Mouse (Mus musculus) liver, postnatal 0 days (tissue): ENCODE measurements around the gene H2-Q6. TPM values are rescaled to one million over a fixed set of nuclear protein-coding genes. Genes with fewer than 3 reads are reported as not detected.
"Not testable (repeated sequence)": the region's sequence is repeated elsewhere in the genome, so short reads cannot be mapped to it uniquely, and the experiment has no call there.

Experiments
- ATAC-seq: fragments of 200-750 bp; cut with Nextera tagmentation; 2 replicates; pipeline ENCODE4 v1.8.0; 2017; ENCODE audit warnings: mild to moderate bottlenecking, moderate library complexity
- DNase-seq: peaks from one replicate; pipeline ENCODE4 v3.0.0-alpha.2; 2016
- H3K27ac ChIP-seq: fragments of 300-500 bp; sonication (generic); 2 replicates; pipeline ENCODE4 v1.5.1; 2014; ENCODE audit warnings: antibody characterized with exemption, moderate library complexity, mild to moderate bottlenecking, low read depth
- H3K27me3 ChIP-seq: fragments of 300-500 bp; sonication (generic); 2 replicates; pipeline ENCODE4 v1.6.1; 2014; ENCODE audit warnings: low read length, control low read depth, mixed read lengths; ENCODE audit not compliant: insufficient read depth
- H3K36me3 ChIP-seq: fragments of 300-500 bp; sonication (generic); replicated peaks from 2 replicates; pipeline ENCODE4 v1.6.1; 2014; ENCODE audit warnings: mild to moderate bottlenecking, control low read depth, low read length, moderate library complexity, mixed read lengths; ENCODE audit not compliant: insufficient read depth
- H3K4me1 ChIP-seq: fragments of 300-500 bp; sonication (generic); 2 replicates; pipeline ENCODE4 v1.6.1; 2014; ENCODE audit warnings: antibody characterized with exemption, mild to moderate bottlenecking, control low read depth; ENCODE audit not compliant: insufficient read depth
- H3K4me2 ChIP-seq: fragments of 300-500 bp; sonication (generic); 2 replicates; pipeline ENCODE4 v1.6.1; 2014; ENCODE audit warnings: low read depth, mild to moderate bottlenecking, low read length, moderate library complexity, mixed read lengths
- H3K4me3 ChIP-seq: fragments of 300-500 bp; sonication (generic); 2 replicates; pipeline ENCODE4 v1.5.1; 2014; ENCODE audit warnings: low read depth, low read length
- H3K9ac ChIP-seq: fragments of 300-500 bp; sonication (generic); replicated peaks from 2 replicates; pipeline ENCODE4 v1.6.1; 2014; ENCODE audit warnings: mild to moderate bottlenecking, moderate library complexity
- H3K9me3 ChIP-seq: fragments of 300-500 bp; sonication (generic); 2 replicates; pipeline ENCODE4 v1.6.1; 2016; ENCODE audit warnings: mild to moderate bottlenecking, control low read depth, low read length, mixed read lengths
- CTCF ChIP-seq: sonication (generic); IDR thresholded peaks from 2 replicates; pipeline ENCODE4 v1.5.1; 2016; ENCODE audit warnings: antibody characterized with exemption, low read depth
- EP300 ChIP-seq: IDR thresholded peaks from 2 replicates; pipeline ENCODE4 v1.6.1; 2016; ENCODE audit warnings: antibody characterized with exemption, low read depth, mild to moderate bottlenecking
- WGBS: fragments of 180-500 bp; shearing (Covaris S2); extraction: QIAGEN DNeasy Blood & Tissue Kit; methylation state at CpG from one replicate; pipeline ENCODE4 v1.1.7; 2014; ENCODE audit not compliant: insufficient replicate concordance; 5-methylcytosine and 5-hydroxymethylcytosine counted together
- polyA plus RNA-seq: library from polyadenylated mRNA; unstranded; fragments of >200 nt; fragmentation: Nextera tagmentation; extraction: Ambion mirVana; gene quantifications from 2 replicates; pipeline ENCODE4 v1.2.1, GENCODE M21; 2015

The H2-Q6 gene
- polyA plus RNA-seq: 3.7 TPM in 2 replicates

- not testable (repeated sequence) for H3K4me1 ChIP-seq, H3K27ac ChIP-seq, H3K36me3 ChIP-seq, H3K9me3 ChIP-seq
- peak within 1 kb of the TSS; percentile 40 for H3K4me3 ChIP-seq
- H3K4me2 ChIP-seq: peak within 1 kb of the TSS; percentile 67
- DNase-seq: peak; percentile 81
- peak within 1 kb of the TSS; percentile 46; the same call in 1 of the 2 replicates for H3K9ac ChIP-seq
- H3K27me3 ChIP-seq: peaks cover 12% of the 10 kb centered on the region
- 2% methylated on average over 51 of the region's 66 CpGs for WGBS
- ATAC-seq: peak; percentile 96
Measured at GRCm38 (mm10) chr17:35424624-35425416, at the start of gene H2-Q6. TSS of gene H2-Q6 (plus strand) at chr17:35424850.

GRCm38 (mm10) chr17:35379369-35379728, 45.3 kb upstream of the H2-Q6 start, which contains the start of gene H2-Q4:
TSS of gene H2-Q4 (plus strand) at chr17:35379617.
- Histone ChIP-seq H3K36me3 (no peaks in the 10 kb centered on the region), H3K27ac (peak within 1 kb of the TSS; percentile 68), H3K9me3 (no peaks in the 10 kb centered on the region), H3K27me3 (no peaks in the 10 kb centered on the region), H3K9ac (peak within 1 kb of the TSS; percentile 63), H3K4me3 (peak within 1 kb of the TSS; percentile 62), H3K4me2 (peak within 1 kb of the TSS; percentile 73), H3K4me1 (0 out of 2 replicates have a peak, but pooled peaks cover 3% of the 10 kb centered on the region)
- DNase-seq: peak; percentile 90
- WGBS: under 1% methylated on average over 16 of the region's 16 CpGs
- peak; percentile 96 for ATAC-seq
- TF ChIP-seq CTCF (no peak), EP300 (no peak)

GRCm38 (mm10) chr17:35379729-35380451, 44.8 kb upstream of the H2-Q6 start:
- Histone ChIP-seq H3K9me3 (no peaks in the 10 kb centered on the region), H3K36me3 (no peaks in the 10 kb centered on the region), H3K27ac (peak overlapping the region; percentile 68), H3K9ac (peak overlapping the region; percentile 63), H3K27me3 (no peaks in the 10 kb centered on the region), H3K4me3 (peak overlapping the region; percentile 62), H3K4me2 (peak overlapping the region; percentile 73), H3K4me1 (0 out of 2 replicates have a peak, but pooled peaks cover 3% of the 10 kb centered on the region)
- TF ChIP-seq CTCF (no peak), EP300 (no peak)
- ATAC-seq (peak; percentile 62), DNase-seq (peak; percentile 75)
- 2% methylated on average over 60 of the region's 70 CpGs for WGBS

- H3K4me1 ChIP-seq, H3K27ac ChIP-seq, H3K9me3 ChIP-seq, H3K4me2 ChIP-seq, H3K4me3 ChIP-seq, H3K27me3 ChIP-seq, ATAC-seq, H3K36me3 ChIP-seq, H3K9ac ChIP-seq: not testable (repeated sequence)
- peak; percentile 66 for TF ChIP-seq CTCF
- 13% methylated on average over 7 of the region's 7 CpGs for WGBS
- peak; percentile 59 for DNase-seq
Measured at GRCm38 (mm10) chr17:35389796-35390195, 34.9 kb upstream of the H2-Q6 start.

- not testable (repeated sequence) for H3K9ac ChIP-seq, ATAC-seq, DNase-seq, H3K4me3 ChIP-seq, H3K36me3 ChIP-seq, H3K27me3 ChIP-seq, H3K27ac ChIP-seq, H3K9me3 ChIP-seq, H3K4me2 ChIP-seq, H3K4me1 ChIP-seq
- WGBS: 51% methylated on average over 2 of the region's 2 CpGs
Measured at GRCm38 (mm10) chr17:35392671-35393070, 32.0 kb upstream of the H2-Q6 start.

- H3K4me1 ChIP-seq, H3K27me3 ChIP-seq, H3K9ac ChIP-seq, H3K27ac ChIP-seq, H3K9me3 ChIP-seq, DNase-seq, H3K36me3 ChIP-seq: not testable (repeated sequence)
- peak overlapping the region; percentile 24; the same call in 1 of the 2 replicates for H3K4me3 ChIP-seq
- peak; percentile 97 for ATAC-seq
- H3K4me2 ChIP-seq: peak overlapping the region; percentile 53
- 4% methylated on average over 46 of the region's 75 CpGs for WGBS
Measured at GRCm38 (mm10) chr17:35393864-35394800, 30.5 kb upstream of the H2-Q6 start.

- not testable (repeated sequence) for H3K4me2 ChIP-seq, H3K9me3 ChIP-seq, H3K27me3 ChIP-seq, H3K4me3 ChIP-seq, H3K36me3 ChIP-seq, H3K4me1 ChIP-seq, H3K27ac ChIP-seq, ATAC-seq, H3K9ac ChIP-seq, DNase-seq
- 75% methylated on average over 2 of the region's 2 CpGs for WGBS
Measured at GRCm38 (mm10) chr17:35396956-35397355, 27.7 kb upstream of the H2-Q6 start.

GRCm38 (mm10) chr17:35413057-35413456, 11.6 kb upstream of the H2-Q6 start:
- ATAC-seq: not testable (repeated sequence)

More at GRCm38 (mm10) chr17:35413057-35413456, 11.6 kb upstream of the H2-Q6 start:
- H3K9ac ChIP-seq, H3K9me3 ChIP-seq, H3K27ac ChIP-seq, H3K27me3 ChIP-seq, H3K4me1 ChIP-seq, H3K36me3 ChIP-seq, DNase-seq, H3K4me3 ChIP-seq, H3K4me2 ChIP-seq: not testable (repeated sequence)
- no CpG with 5 or more reads among the region's 1 CpGs for WGBS
